Mouse (Mus musculus) stomach, embryonic 14.5 days (tissue): ENCODE results near the gene Rad51. TPM values are rescaled to one million over a fixed set of nuclear protein-coding genes. Genes with fewer than 3 reads are reported as not detected.

Source experiments
- ATAC-seq: fragments of 200-750 bp; cut with Nextera tagmentation; 2 replicates; pipeline ENCODE4 v1.8.0; 2017; ENCODE audit warnings: low read depth, moderate TSS enrichment; ENCODE audit not compliant: insufficient number of reproducible peaks, insufficient read depth, low FRiP score
- H3K27ac ChIP-seq: fragments of 300-500 bp; sonication (generic); 2 replicates; pipeline ENCODE4 v1.5.1; 2014; ENCODE audit warnings: mild to moderate bottlenecking, low read length, moderate library complexity, mixed read lengths
- H3K27me3 ChIP-seq: fragments of 300-500 bp; sonication (generic); 2 replicates; pipeline ENCODE4 v1.6.1; 2014; ENCODE audit warnings: low read length, control low read depth, mixed read lengths; ENCODE audit not compliant: control insufficient read depth, insufficient read depth
- H3K36me3 ChIP-seq: fragments of 300-500 bp; sonication (generic); 2 replicates; pipeline ENCODE4 v1.6.1; 2014; ENCODE audit warnings: mild to moderate bottlenecking, control low read depth, low read length, moderate library complexity, mixed read lengths; ENCODE audit not compliant: control insufficient read depth, insufficient read depth
- H3K4me1 ChIP-seq: fragments of 300-500 bp; sonication (generic); 2 replicates; pipeline ENCODE4 v1.6.1; 2014; ENCODE audit warnings: low read length, control low read depth, mixed read lengths; ENCODE audit not compliant: control insufficient read depth, insufficient read depth
- H3K4me2 ChIP-seq: fragments of 300-500 bp; sonication (generic); replicated peaks from 2 replicates; pipeline ENCODE4 v1.6.1; 2014; ENCODE audit warnings: low read depth, low read length, control low read depth
- H3K4me3 ChIP-seq: fragments of 300-500 bp; sonication (generic); 2 replicates; pipeline ENCODE4 v1.5.1; 2014; ENCODE audit warnings: low read depth, low read length, control low read depth
- H3K9ac ChIP-seq: fragments of 300-500 bp; sonication (generic); replicated peaks from 2 replicates; pipeline ENCODE4 v1.6.1; 2014; ENCODE audit warnings: low read depth, mild to moderate bottlenecking, control low read depth, low read length, moderate library complexity, mixed read lengths
- H3K9me3 ChIP-seq: fragments of 300-500 bp; sonication (generic); 2 replicates; pipeline ENCODE4 v1.6.1; 2016; ENCODE audit warnings: low read depth, low read length, control low read depth; ENCODE audit not compliant: control insufficient read depth
- WGBS: fragments of 180-500 bp; shearing (Covaris S2); extraction: QIAGEN DNeasy Blood & Tissue Kit; methylation state at CpG from one replicate; pipeline ENCODE4 v1.1.7; 2014; 5-methylcytosine and 5-hydroxymethylcytosine counted together
- polyA plus RNA-seq: library from polyadenylated mRNA; unstranded; fragments of >200 nt; fragmentation: Nextera tagmentation; extraction: Ambion mirVana; gene quantifications from 2 replicates; pipeline ENCODE4 v1.2.1, GENCODE M21; 2014

Gene Rad51
- polyA plus RNA-seq, 1 experiment from 2014 or later = 43.9 TPM

- peaks cover 13% of the 10 kb centered on the region; the same call in 1 of the 2 replicates for H3K36me3 ChIP-seq
- 58% methylated on average over 3 of the region's 3 CpGs for WGBS
- peaks cover 15% of the 10 kb centered on the region for H3K4me1 ChIP-seq
- H3K9ac ChIP-seq = no peak overlapping the region
- no peak overlapping the region for H3K4me3 ChIP-seq
- ATAC-seq = no peak
- H3K27ac ChIP-seq = no peak overlapping the region
- H3K27me3 ChIP-seq = no peaks in the 10 kb centered on the region
- H3K9me3 ChIP-seq = no peaks in the 10 kb centered on the region
- no peak overlapping the region for H3K4me2 ChIP-seq
These were observed 64.2 kb downstream of the Rad51 start for GRCm38 (mm10) chr2:119176761-119177160.

- H3K4me3 ChIP-seq = no peak overlapping the region
- no peak overlapping the region for H3K4me2 ChIP-seq
- no peaks in the 10 kb centered on the region for H3K9me3 ChIP-seq
- no peak for ATAC-seq
- no peaks in the 10 kb centered on the region for H3K27me3 ChIP-seq
- H3K9ac ChIP-seq = no peak overlapping the region
- WGBS = 82% methylated on average over 5 of the region's 5 CpGs
- H3K36me3 ChIP-seq = peaks cover 13% of the 10 kb centered on the region; the same call in 1 of the 2 replicates
- H3K27ac ChIP-seq = no peak overlapping the region
- H3K4me1 ChIP-seq = peaks cover 15% of the 10 kb centered on the region
These were observed 64.9 kb downstream of the Rad51 start for GRCm38 (mm10) chr2:119177384-119177939.

GRCm38 (mm10) chr2:119182914-119183313 lies 70.3 kb downstream of the Rad51 start:
- H3K9me3 ChIP-seq = no peaks in the 10 kb centered on the region
- no peaks in the 10 kb centered on the region for H3K27me3 ChIP-seq
- ATAC-seq = no peak
- H3K36me3 ChIP-seq = peaks cover 15% of the 10 kb centered on the region; the same call in 1 of the 2 replicates
- no peak overlapping the region for H3K9ac ChIP-seq
- WGBS = 88% methylated on average over 7 of the region's 7 CpGs
- H3K4me1 ChIP-seq = no peaks in the 10 kb centered on the region
- no peak overlapping the region for H3K27ac ChIP-seq
- no peak overlapping the region for H3K4me2 ChIP-seq
- H3K4me3 ChIP-seq = no peak overlapping the region

GRCm38 (mm10) chr2:119189029-119189710 lies 76.6 kb downstream of the Rad51 start:
- Histone ChIP-seq H3K9ac (no peak overlapping the region), H3K27me3 (no peaks in the 10 kb centered on the region), H3K4me2 (peak overlapping the region; percentile 48), H3K9me3 (no peaks in the 10 kb centered on the region), H3K4me3 (peak overlapping the region; percentile 20; the same call in 1 of the 2 replicates), H3K27ac (no peak overlapping the region), H3K36me3 (peaks cover 6% of the 10 kb centered on the region; the same call in 1 of the 2 replicates), H3K4me1 (0 out of 2 replicates have a peak, but pooled peaks cover 5% of the 10 kb centered on the region)
- ATAC-seq = peak; percentile 75
- 8% methylated on average over 15 of the region's 15 CpGs for WGBS

- no peak overlapping the region for H3K4me3 ChIP-seq
- no peaks in the 10 kb centered on the region for H3K36me3 ChIP-seq
- H3K9me3 ChIP-seq = no peaks in the 10 kb centered on the region
- ATAC-seq = no peak
- 78% methylated on average over 5 of the region's 5 CpGs for WGBS
- H3K4me1 ChIP-seq = 0 out of 2 replicates have a peak, but pooled peaks cover 5% of the 10 kb centered on the region
- no peak overlapping the region for H3K27ac ChIP-seq
- H3K4me2 ChIP-seq = no peak overlapping the region
- no peak overlapping the region for H3K9ac ChIP-seq
- no peaks in the 10 kb centered on the region for H3K27me3 ChIP-seq
These were observed 78.4 kb downstream of the Rad51 start for GRCm38 (mm10) chr2:119190969-119191368.

GRCm38 (mm10) chr2:119194140-119194539 lies 81.5 kb downstream of the Rad51 start:
- 82% methylated on average over 5 of the region's 5 CpGs for WGBS
- no peak overlapping the region for H3K27ac ChIP-seq
- no peak for ATAC-seq

GRCm38 (mm10) chr2:119196316-119197108 lies 83.9 kb downstream of the Rad51 start:
- ATAC-seq = no peak
- no peaks in the 10 kb centered on the region for H3K36me3 ChIP-seq
- WGBS = 45% methylated on average over 4 of the region's 4 CpGs
- H3K27me3 ChIP-seq = no peaks in the 10 kb centered on the region
- H3K4me1 ChIP-seq = no peaks in the 10 kb centered on the region
- no peak overlapping the region for H3K27ac ChIP-seq
- H3K9me3 ChIP-seq = no peaks in the 10 kb centered on the region
- no peak overlapping the region for H3K4me3 ChIP-seq
- no peak overlapping the region for H3K4me2 ChIP-seq
- H3K9ac ChIP-seq = no peak overlapping the region

More at GRCm38 (mm10) chr2:119194140-119194539, 81.5 kb downstream of the Rad51 start:
- H3K9me3 ChIP-seq = no peaks in the 10 kb centered on the region
- H3K27me3 ChIP-seq = no peaks in the 10 kb centered on the region
- no peak overlapping the region for H3K9ac ChIP-seq
- no peaks in the 10 kb centered on the region for H3K36me3 ChIP-seq
- no peak overlapping the region for H3K4me3 ChIP-seq
- H3K4me1 ChIP-seq = 0 out of 2 replicates have a peak, but pooled peaks cover 2% of the 10 kb centered on the region
- H3K4me2 ChIP-seq = no peak overlapping the region
